Mouse (Mus musculus) stomach, embryonic 16.5 days (tissue): Measurements from ENCODE around the gene Mgam. TPM values are rescaled to one million over a fixed set of nuclear protein-coding genes. Genes with fewer than 3 reads are reported as not detected.

Experiments
- ATAC-seq: fragments of 200-750 bp; cut with Nextera tagmentation; 2 replicates; pipeline ENCODE4 v1.8.0; 2017; ENCODE audit warnings: moderate number of reproducible peaks, moderate TSS enrichment; ENCODE audit not compliant: insufficient read depth, low FRiP score
- H3K27ac ChIP-seq: fragments of 300-500 bp; sonication (generic); 2 replicates; pipeline ENCODE4 v1.5.1; 2014; ENCODE audit warnings: low read length
- H3K27me3 ChIP-seq: fragments of 300-500 bp; sonication (generic); 2 replicates; pipeline ENCODE4 v1.6.1; 2014; ENCODE audit warnings: low read length, control low read depth, mixed read lengths; ENCODE audit not compliant: control insufficient read depth, insufficient read depth
- H3K36me3 ChIP-seq: fragments of 300-500 bp; sonication (generic); 2 replicates; pipeline ENCODE4 v1.6.1; 2014; ENCODE audit warnings: low read length; ENCODE audit not compliant: control insufficient read depth, insufficient read depth
- H3K4me1 ChIP-seq: fragments of 300-500 bp; sonication (generic); 2 replicates; pipeline ENCODE4 v1.6.1; 2014; ENCODE audit warnings: low read length, control low read depth, mixed read lengths; ENCODE audit not compliant: control insufficient read depth, insufficient read depth
- H3K4me2 ChIP-seq: fragments of 300-500 bp; sonication (generic); 2 replicates; pipeline ENCODE4 v1.6.1; 2014; ENCODE audit warnings: low read depth, low read length, mixed read lengths
- H3K4me3 ChIP-seq: fragments of 300-500 bp; sonication (generic); replicated peaks from 2 replicates; pipeline ENCODE4 v1.5.1; 2014; ENCODE audit warnings: mild to moderate bottlenecking, low read length
- H3K9ac ChIP-seq: fragments of 300-500 bp; sonication (generic); 2 replicates; pipeline ENCODE4 v1.6.1; 2014; ENCODE audit warnings: low read length
- H3K9me3 ChIP-seq: fragments of 300-500 bp; sonication (generic); replicated peaks from 2 replicates; pipeline ENCODE4 v1.6.1; 2016; ENCODE audit warnings: low read length, control low read depth; ENCODE audit not compliant: control insufficient read depth
- WGBS: fragments of 180-500 bp; shearing (Covaris S2); extraction: QIAGEN DNeasy Blood & Tissue Kit; methylation state at CpG from one replicate; pipeline ENCODE4 v1.1.7; 2014; 5-methylcytosine and 5-hydroxymethylcytosine counted together
- polyA plus RNA-seq: library from polyadenylated mRNA; unstranded; fragments of >200 nt; fragmentation: Nextera tagmentation; extraction: Ambion mirVana; gene quantifications from 2 replicates; pipeline ENCODE4 v1.2.1, GENCODE M21; 2015

Gene Mgam
- polyA plus RNA-seq, 1 experiment from 2014 or later: 3.9 TPM

GRCm38 (mm10) chr6:40617965-40618364 is 10.7 kb upstream of the Mgam start:
- Histone ChIP-seq H3K4me3 (no peak overlapping the region), H3K4me1 (no peaks in the 10 kb centered on the region), H3K36me3 (no peaks in the 10 kb centered on the region), H3K9me3 (no peaks in the 10 kb centered on the region), H3K27me3 (no peaks in the 10 kb centered on the region), H3K27ac (no peak overlapping the region), H3K4me2 (no peak overlapping the region), H3K9ac (no peak overlapping the region)
- 8% methylated on average over 2 of the region's 2 CpGs for WGBS
- no peak for ATAC-seq

- H3K9ac ChIP-seq: no peak overlapping the region
- no peaks in the 10 kb centered on the region for H3K9me3 ChIP-seq
- H3K27ac ChIP-seq: no peak overlapping the region
- H3K36me3 ChIP-seq: no peaks in the 10 kb centered on the region
- ATAC-seq: peak; percentile 40; the same call in 1 of the 2 replicates
- no peak overlapping the region for H3K4me3 ChIP-seq
- WGBS: 48% methylated on average over 1 of the region's 1 CpGs
- H3K27me3 ChIP-seq: no peaks in the 10 kb centered on the region
- H3K4me1 ChIP-seq: no peaks in the 10 kb centered on the region
- H3K4me2 ChIP-seq: no peak overlapping the region
Measured at GRCm38 (mm10) chr6:40626111-40626510, 2.5 kb upstream of the Mgam start.

- H3K27me3 ChIP-seq: no peaks in the 10 kb centered on the region
- ATAC-seq: no peak
- no peak overlapping the region for H3K9ac ChIP-seq
- H3K36me3 ChIP-seq: no peaks in the 10 kb centered on the region
- no peak overlapping the region for H3K27ac ChIP-seq
- 69% methylated on average over 1 of the region's 1 CpGs for WGBS
- H3K4me1 ChIP-seq: no peaks in the 10 kb centered on the region
- H3K4me3 ChIP-seq: no peak overlapping the region
- no peak overlapping the region for H3K4me2 ChIP-seq
- no peaks in the 10 kb centered on the region for H3K9me3 ChIP-seq
Measured at GRCm38 (mm10) chr6:40634640-40635071, 6.0 kb downstream of the Mgam start.

- H3K9ac ChIP-seq: no peak overlapping the region
- WGBS: 73% methylated on average over 6 of the region's 6 CpGs
- no peaks in the 10 kb centered on the region for H3K9me3 ChIP-seq
- no peaks in the 10 kb centered on the region for H3K36me3 ChIP-seq
- no peaks in the 10 kb centered on the region for H3K4me1 ChIP-seq
- H3K4me2 ChIP-seq: no peak overlapping the region
- H3K4me3 ChIP-seq: no peak overlapping the region
- no peak overlapping the region for H3K27ac ChIP-seq
- no peaks in the 10 kb centered on the region for H3K27me3 ChIP-seq
- ATAC-seq: no peak
Measured at GRCm38 (mm10) chr6:40635559-40635958, 6.9 kb downstream of the Mgam start.

- WGBS: 86% methylated on average over 5 of the region's 5 CpGs
- Histone ChIP-seq H3K27me3 (no peaks in the 10 kb centered on the region), H3K36me3 (no peaks in the 10 kb centered on the region), H3K9me3 (no peaks in the 10 kb centered on the region), H3K9ac (no peak overlapping the region), H3K27ac (no peak overlapping the region), H3K4me1 (no peaks in the 10 kb centered on the region), H3K4me3 (no peak overlapping the region), H3K4me2 (no peak overlapping the region)
- no peak for ATAC-seq
Measured at GRCm38 (mm10) chr6:40637755-40638154, 9.1 kb downstream of the Mgam start.

- WGBS: 72% methylated on average over 8 of the region's 8 CpGs
- no peak for ATAC-seq
- H3K4me2 ChIP-seq: no peak overlapping the region
- no peaks in the 10 kb centered on the region for H3K36me3 ChIP-seq
- H3K27me3 ChIP-seq: no peaks in the 10 kb centered on the region
- no peak overlapping the region for H3K4me3 ChIP-seq
- no peak overlapping the region for H3K27ac ChIP-seq
- no peaks in the 10 kb centered on the region for H3K4me1 ChIP-seq
- H3K9me3 ChIP-seq: no peaks in the 10 kb centered on the region
- H3K9ac ChIP-seq: no peak overlapping the region
Measured at GRCm38 (mm10) chr6:40640710-40641538, 12.3 kb downstream of the Mgam start.

- H3K9me3 ChIP-seq: no peaks in the 10 kb centered on the region
- no peak overlapping the region for H3K9ac ChIP-seq
- H3K27me3 ChIP-seq: no peaks in the 10 kb centered on the region
- no peak for ATAC-seq
- H3K36me3 ChIP-seq: no peaks in the 10 kb centered on the region
- no peaks in the 10 kb centered on the region for H3K4me1 ChIP-seq
- no peak overlapping the region for H3K4me2 ChIP-seq
- no peak overlapping the region for H3K27ac ChIP-seq
- 68% methylated on average over 8 of the region's 8 CpGs for WGBS
- H3K4me3 ChIP-seq: no peak overlapping the region
Measured at GRCm38 (mm10) chr6:40645701-40646100, 17.1 kb downstream of the Mgam start.

- no peaks in the 10 kb centered on the region for H3K36me3 ChIP-seq
- H3K9me3 ChIP-seq: no peaks in the 10 kb centered on the region
- H3K4me1 ChIP-seq: no peaks in the 10 kb centered on the region
- no peak for ATAC-seq
- H3K4me3 ChIP-seq: no peak overlapping the region
- no peak overlapping the region for H3K9ac ChIP-seq
- H3K27ac ChIP-seq: no peak overlapping the region
- no peaks in the 10 kb centered on the region for H3K27me3 ChIP-seq
- H3K4me2 ChIP-seq: no peak overlapping the region
- WGBS: 79% methylated on average over 1 of the region's 1 CpGs
Measured at GRCm38 (mm10) chr6:40650953-40651352, 22.3 kb downstream of the Mgam start.

GRCm38 (mm10) chr6:40660930-40661329 is 32.3 kb downstream of the Mgam start:
- Histone ChIP-seq H3K4me2 (no peak overlapping the region), H3K27ac (no peak overlapping the region), H3K9ac (no peak overlapping the region), H3K4me1 (no peaks in the 10 kb centered on the region), H3K4me3 (no peak overlapping the region), H3K9me3 (no peaks in the 10 kb centered on the region), H3K27me3 (no peaks in the 10 kb centered on the region), H3K36me3 (no peaks in the 10 kb centered on the region)
- WGBS: 41% methylated on average over 2 of the region's 2 CpGs
- no peak for ATAC-seq
